Mouse (Mus musculus) heart, adult 8-10 months (tissue): ENCODE results near the gene Nat8l. TPM values are rescaled to one million over a fixed set of nuclear protein-coding genes. Genes with fewer than 3 reads are reported as not detected.
"Not testable (repeated sequence)": the region's sequence is repeated elsewhere in the genome, so short reads cannot be mapped to it uniquely, and the experiment has no call there.

ENCODE experiments used
- DNase-seq: peaks from one replicate; pipeline ENCODE4 v3.0.0; 2022; ENCODE audit warnings: low spot score
- total RNA-seq, 4 experiments: library from RNA; stranded (reverse); gene quantifications; 2 replicates each; pipeline ENCODE4 v1.2.4; 2022

The Nat8l gene
- total RNA-seq, result 1 to 10 TPM; 1.3 to 1.9 (median 1.6) TPM

DNA sequence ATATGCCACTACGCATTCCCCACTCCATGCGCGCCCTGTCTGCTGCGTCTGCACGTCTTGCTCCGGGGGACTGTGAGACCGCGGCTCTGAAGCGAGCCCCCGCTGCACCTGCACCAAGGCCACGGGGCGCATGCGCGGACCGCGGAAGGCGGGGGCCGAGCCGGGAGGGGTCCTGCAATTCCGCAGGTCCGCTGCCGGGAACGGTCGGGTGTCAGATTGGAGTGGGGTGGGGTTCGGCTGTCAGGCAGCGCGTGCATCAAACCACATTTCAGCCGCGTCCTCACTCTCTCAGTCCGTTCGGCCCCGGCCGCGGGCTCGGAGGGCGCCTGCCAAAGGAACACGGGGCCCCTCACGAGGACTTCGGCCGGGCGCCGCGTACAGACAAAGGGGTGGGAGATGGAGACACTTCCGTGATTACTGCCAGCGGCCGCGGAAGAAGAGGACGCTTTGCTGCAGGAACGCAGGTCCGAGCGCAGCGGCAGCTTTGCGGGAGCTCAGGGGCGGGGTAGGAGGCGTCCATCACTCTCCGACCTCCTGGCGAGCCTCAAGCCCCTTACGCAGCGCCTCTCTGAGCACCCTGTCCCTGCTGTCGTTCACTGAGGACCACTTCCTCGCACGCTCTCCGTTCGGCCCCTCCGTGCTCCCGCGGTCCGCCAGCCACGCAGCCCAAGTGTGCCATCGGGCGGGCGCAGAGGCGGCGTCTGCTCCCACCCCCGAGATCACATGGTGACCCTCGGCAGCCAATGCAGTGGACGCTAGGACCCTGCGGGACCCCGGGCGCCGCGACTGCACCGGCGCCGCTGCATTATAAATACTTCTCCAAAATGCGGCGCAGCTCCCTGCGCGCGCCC is at the start of gene Nat8l:
TSS of gene Nat8l (plus strand) at position 142 of the 851 bp plus-strand sequence.
- DNase-seq, result peak; percentile 15

GRCm38 (mm10) chr5:33947035-33947434 is 48.7 kb upstream of the Nat8l start:
- DNase-seq, result not testable (repeated sequence)

GRCm38 (mm10) chr5:33948314-33948713 is 47.5 kb upstream of the Nat8l start:
- no peak for DNase-seq

DNA sequence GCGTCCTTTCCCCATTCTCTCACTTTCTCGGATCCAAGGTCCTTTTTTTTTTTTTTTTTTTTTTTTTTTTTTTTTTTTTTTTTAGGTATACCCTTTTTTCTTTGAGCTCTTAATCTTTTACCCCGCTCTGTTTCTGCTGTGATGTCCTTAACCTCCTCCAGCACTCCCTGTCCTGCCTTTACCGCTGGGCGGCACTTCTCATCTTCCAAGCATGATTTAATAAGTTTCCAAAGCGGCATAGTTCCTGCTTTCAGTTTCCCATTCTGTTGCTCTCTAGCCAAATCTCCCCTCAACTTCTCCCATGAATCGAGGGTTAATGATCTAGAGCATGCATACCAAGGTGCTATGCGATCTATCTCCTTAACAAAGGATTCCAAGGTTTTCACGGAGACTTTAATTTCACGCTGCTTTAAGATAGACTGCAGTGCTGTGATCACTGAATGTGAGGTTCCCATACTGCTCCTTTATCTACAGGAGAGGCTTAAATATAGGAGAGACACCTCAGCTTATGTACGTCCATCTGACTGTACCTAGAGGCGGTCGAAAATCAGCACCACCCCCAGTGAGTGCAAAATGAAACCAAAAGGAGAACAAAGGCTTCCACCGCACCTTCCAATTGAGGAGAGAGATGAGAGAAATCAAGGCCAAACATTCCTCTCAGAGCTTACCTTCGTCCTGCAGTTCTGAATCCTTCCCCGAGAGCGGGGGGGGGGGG is 42.2 kb upstream of the Nat8l start:
- no peak for DNase-seq

GRCm38 (mm10) chr5:33954354-33954753 is 41.4 kb upstream of the Nat8l start:
- DNase-seq, result peak; percentile 40

DNA sequence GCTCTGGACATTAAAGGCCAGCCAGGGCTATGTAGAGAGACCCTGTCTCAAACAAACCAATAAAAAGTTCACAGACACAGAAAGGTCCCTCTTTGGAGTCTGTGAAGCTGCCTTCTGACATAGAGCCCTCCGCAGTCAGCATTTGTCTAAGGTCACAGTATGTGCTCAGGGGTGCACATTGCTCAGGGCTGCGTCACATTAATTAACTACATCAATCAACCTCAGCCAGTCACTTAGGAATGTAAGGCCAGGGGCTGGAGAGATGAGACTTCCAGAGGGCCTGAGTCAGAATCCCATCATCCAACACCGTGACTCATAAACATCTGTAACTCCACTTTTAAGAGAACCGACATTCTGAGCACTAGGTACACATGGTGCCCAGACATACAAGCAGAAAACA is 39.9 kb upstream of the Nat8l start:
- no peak for DNase-seq

DNA sequence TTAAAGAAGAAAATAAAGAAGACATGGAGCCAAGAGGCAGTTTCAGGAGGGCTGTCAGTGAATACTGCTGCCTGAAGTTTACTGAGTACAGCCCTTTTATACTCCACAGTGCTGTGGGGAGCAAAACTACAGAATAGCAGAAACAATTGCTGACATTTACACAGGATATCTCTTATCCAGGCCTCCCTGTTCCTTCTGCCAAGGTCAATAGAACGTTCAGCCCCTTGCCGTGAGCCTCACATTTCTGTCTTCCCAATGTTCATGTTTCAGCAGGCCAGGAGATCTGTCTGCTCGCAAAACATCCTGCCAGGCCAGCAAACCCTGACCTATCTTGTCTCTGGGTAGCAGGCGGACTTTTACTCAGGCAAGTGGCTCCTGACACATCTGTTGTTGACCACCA is 36.4 kb upstream of the Nat8l start:
- DNase-seq, result no peak

DNA sequence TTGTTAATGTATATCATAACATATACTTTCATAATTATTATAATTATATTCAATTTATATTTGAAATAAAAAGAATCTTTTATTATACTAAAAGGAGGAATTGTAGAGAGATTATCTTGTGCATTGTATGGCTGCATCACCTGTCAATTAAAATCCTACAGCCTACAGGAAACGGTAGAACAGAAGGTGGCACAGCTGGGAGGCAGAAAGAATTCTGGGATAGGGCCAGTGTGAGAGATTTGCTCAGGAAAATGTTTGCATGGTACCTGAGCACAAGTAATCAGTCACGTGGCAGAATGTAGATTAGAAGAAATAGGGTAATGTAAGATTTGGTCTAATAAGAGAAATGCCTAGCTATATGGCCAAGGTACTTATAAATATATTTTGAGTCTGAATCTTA is 21.0 kb upstream of the Nat8l start:
- DNase-seq, result no peak

DNA sequence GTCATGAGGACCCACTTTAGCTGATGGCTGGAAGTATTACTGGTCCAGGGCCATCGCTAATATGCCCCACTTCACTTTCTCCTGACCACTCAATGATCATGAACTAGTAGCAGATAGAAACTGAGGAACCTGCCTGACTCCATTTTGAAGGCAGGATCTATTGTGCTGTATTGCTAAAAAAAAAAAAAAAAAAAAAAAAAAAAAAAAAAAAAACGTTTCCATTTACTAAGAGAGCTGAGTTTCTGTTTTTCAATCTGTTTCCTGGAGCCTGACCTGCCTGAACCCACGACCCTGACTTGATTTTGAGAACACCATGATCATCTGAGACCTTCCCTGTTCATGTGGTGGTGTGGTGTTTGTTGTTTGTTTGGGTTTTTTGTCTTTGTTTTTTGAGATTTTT is 19.5 kb upstream of the Nat8l start:
- DNase-seq, result no peak

DNA sequence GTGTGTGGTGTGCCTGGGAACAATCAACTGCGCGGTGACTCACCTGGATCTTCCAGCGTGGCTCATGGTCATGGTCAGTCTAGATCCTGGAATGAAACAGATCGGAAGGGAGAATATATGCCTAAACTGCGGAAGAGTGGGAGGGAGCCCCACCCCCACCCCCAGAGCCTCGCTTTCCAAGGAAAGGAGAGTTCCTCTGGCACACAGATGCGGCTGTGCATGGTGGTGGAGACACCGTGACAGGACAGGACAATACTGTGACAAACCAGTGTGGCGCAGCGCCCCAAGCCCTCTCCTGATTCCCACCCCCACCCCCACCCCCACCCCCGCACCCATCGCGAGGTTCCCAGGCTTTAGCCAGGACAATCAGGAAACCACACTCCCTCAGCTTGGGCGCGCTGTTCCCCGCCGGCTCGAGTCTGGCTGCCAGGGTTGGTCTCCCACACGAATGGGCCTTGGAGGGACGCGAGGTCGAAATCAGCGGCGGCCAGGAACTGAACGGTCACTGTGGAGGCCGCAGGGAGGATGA is 13.0 kb upstream of the Nat8l start:
- DNase-seq, result no peak

DNA sequence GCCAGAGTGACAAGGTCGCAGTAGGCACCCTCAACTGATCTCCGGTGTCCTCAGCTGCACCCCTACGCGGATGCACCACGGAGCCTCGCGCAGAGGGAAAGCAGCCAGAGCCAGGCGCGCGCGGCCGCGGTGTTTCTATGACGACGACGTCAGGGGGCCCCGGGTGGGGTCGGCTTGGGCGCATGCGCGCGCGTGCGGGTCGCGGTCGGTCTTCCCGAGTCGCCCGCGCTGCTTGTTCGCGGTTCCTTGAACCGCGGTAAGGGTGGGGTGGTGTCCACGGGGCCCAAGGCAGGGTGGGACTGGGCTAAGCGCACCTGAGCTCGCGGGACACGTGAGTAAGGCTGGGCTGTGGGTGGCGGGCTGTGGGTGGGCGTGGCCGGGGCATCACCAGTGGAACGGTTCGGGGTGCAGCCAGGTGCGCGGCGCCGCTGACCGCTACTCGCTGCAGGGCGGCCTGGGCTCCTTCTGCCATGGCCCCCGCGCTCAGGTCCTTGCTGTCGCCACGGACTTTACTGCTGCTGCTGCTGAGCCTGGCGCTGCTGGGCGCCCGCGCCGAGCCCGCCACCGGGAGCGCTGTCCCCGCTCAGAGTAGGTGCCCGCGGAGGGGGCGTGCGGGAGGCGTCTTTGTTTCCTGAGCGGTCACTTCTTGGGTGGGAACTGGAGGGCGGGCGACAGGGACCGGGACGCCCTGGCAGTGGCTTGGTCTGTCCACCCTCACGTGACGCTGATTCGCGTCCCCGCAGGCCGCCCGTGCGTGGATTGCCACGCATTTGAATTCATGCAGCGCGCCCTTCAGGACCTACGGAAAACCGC is 12.3 kb upstream of the Nat8l start, which contains the start of gene Gm1673:
TSS of gene Gm1673 (plus strand) at position 125 of the 813 bp plus-strand sequence.
- DNase-seq, result peak; percentile 71

- peak; percentile 14 for DNase-seq
These were observed 836 bp upstream of the Nat8l start for GRCm38 (mm10) chr5:33994671-33995625.

- DNase-seq, result no peak
These were observed 886 bp downstream of the Nat8l start for GRCm38 (mm10) chr5:33996694-33997045.

- DNase-seq, result peak; percentile 15
These were observed 1.4 kb downstream of the Nat8l start for GRCm38 (mm10) chr5:33997051-33997741.

- no peak for DNase-seq
These were observed 2.2 kb downstream of the Nat8l start for GRCm38 (mm10) chr5:33997829-33998504.

DNA sequence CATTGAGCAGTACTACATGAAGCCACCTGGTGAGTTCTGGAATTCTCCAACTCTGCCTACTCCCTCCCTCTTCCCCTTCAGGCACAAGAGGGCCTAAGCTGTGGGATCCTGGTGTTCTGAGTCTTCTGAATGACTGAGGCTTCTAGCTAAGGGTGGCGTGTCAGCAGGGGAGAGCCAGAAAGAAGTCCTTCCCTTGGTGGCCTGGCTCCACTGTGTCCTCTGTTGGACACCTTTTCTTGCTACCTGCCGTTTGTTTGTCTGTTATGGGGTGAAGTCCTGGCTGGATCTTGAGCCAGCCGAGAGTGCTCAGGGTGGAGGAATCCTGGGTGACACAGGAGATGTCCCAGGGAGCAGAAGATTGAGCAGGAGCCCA is 2.7 kb downstream of the Nat8l start:
- DNase-seq, result no peak

DNA sequence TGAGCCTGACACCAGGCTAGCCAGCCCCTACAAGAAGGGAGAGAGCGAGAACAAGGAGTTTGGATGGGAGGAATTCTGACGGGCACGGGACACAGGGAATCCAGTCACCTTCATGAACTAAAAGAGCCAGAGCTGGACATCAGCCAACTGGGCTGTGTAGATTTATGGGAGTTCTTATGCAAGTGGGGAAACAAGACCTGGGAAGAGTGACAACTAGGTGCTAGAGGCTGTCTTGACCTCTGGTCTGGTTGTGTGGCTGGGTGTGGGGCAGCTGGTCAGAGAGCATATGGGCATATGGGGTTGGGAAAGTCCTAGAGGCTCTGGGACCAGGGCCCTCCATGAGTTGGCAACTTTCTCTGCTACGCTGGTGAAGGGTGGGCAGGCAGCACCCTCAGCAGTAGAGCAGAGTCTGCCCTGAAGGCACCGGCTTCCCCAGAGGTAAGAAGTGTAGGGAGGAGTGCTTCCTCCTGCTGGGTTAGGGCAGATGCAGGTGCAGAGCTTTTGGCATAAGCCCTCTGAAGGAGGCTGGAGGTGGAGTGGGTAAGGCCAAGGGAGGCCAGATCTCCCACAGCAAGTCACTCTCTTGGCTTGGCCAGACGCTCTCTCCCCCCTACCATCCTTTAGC is 3.8 kb downstream of the Nat8l start:
- DNase-seq, result no peak

DNA sequence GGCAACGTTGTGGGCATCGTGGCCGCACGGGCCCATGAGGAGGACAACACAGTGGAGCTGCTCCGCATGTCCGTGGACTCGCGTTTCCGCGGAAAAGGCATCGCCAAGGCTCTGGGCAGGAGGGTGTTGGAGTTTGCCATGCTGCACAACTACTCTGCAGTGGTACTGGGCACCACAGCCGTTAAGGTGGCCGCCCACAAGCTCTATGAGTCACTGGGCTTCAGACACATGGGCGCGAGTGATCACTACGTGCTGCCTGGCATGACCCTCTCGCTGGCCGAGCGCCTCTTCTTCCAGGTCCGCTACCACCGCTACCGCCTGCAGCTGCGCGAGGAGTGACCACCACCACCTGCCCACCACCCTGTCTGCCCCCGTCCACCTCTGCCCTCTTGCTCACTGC is 5.0 kb downstream of the Nat8l start:
- no peak for DNase-seq

DNA sequence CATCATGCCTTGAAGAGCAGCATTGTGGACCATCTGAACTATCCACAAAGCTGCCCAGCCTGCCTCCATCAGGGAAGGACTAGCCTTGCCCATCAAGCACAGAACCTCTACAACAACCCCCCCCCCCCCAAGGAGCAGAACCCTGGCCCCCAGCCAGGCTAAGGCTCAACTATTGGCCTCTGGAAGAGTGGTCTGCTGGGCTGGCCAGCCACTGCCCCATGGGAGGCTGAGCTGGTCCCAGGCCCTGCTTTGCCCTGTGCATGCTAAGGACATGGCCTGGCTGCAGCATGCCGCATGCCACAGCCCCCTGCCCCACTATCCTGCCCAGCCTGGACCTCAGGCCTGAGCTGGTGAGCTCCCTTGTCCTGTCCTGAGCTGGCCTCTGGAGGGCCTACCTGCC is 5.6 kb downstream of the Nat8l start:
- no peak for DNase-seq
